Mouse (Mus musculus) regulatory T cell (primary cell): ENCODE measurements around the gene Cdkn2d.

ENCODE experiments used
- in situ Hi-C: fragments of 300-600 bp; cut with MboI, MseI; formaldehyde crosslinking; loops from one replicate; pipeline ENCODE4 v1.15.1; 2025; ENCODE audit warnings: high pct_unique_total_duplicates

Cdkn2d gene

GRCm38 (mm10) chr9:21291022-21291787 lies at the start of gene Cdkn2d:
TSS of gene Cdkn2d (minus strand) at chr9:21291407.
- in situ Hi-C loops: no loop called here

DNA sequence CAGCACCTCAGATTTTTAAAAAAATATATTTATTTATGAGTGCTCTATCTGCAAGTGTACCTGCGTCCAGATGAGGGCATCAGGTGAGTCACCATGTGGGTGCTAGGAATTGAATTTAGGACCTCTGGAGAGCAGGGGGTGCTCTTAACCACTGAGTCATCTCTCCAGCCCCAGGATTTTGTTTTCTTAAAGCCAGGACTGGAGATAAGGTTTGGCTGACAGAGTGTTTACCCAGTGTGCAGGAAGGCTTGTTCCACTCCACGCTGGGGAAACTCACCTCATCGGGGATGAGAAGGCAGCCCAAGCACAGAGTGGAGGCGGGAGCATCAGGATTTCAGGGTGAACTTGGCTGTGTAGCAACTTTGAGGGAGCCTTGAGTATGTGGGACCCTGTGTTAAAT lies 49.2 kb upstream of the Cdkn2d start:
- in situ Hi-C loops: no loop called here

DNA sequence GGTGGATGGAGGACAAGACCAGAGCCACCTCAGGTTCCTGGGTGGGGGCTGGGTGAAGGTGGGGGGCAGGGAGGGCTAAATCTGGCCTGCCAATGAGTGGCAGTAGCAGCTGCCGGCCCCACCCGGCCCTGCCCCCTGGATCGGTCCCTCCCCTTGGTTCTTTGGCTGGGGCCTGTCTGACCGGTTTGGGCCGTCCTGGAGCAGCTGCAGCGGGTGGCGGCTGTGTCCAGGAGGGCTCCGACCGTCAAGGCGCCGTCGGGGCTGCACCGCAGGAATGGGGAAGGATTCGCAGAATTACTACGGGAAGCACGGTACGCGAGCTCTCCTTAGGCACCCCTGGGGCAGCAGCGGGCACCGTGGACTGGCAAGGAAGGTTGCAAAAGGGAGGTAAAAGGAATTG lies 46.4 kb upstream of the Cdkn2d start:
- in situ Hi-C loops: no loop called here

GRCm38 (mm10) chr9:21336491-21336890 lies 45.3 kb upstream of the Cdkn2d start:
- in situ Hi-C loops: no loop called here

DNA sequence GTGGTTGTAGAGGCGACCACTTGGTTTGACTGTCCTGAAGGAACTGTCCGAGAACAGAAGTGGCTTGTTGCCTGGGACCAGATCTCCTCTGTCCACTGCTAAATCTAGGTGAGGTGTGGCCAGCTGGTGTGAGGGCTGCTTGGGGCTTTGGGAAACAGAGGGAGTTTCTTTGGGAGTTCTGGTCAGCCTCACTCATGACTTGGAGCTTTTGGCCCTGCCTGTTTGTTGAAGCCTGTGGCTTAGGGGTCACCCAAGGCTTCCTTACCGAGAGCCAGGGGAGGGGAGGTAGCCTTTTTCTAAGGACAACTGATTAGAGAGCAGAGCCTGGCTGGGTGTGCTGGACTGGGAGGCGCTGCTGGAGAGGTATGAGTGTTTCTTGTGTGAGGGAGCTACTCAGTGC lies 44.2 kb upstream of the Cdkn2d start:
- in situ Hi-C loops: no loop called here

DNA sequence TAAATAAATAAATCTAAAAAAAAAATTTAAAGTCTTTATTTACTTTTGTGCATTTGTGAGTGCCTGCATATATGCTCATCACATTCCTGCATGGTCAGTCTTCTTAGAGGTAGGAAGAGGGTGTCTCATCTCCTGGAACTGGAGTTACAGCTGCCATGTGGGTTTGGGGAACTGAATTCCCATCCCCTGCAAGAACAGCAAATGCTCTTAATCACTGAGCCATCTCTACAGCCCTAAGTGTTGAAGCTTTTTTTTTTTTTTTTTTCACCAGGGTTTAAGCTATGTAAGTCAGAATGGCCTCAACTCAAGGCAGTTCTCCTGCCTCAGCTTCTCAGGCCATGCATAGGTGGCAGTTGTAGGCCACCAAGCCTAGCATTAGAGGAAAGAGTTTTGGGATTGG lies 43.5 kb upstream of the Cdkn2d start:
- in situ Hi-C loops: no loop called here

DNA sequence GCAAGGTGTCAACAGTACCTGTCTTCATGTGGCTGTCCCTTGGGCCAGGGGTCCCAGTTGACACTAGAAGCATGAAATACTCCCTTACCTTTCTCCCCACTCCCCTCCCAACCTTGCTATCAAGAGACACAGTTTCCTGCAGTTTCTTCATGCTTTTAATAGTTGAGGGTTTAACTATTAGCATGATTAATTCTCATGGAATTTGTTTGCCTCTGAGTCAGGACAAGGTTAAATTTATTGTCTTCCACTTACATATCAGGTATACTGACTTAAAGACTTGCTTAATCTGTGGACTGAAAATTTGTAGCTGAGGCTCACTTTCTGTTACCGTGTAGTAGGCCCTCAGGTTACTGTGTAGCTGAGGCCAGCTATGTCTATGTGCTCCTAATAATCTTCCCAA lies 42.3 kb upstream of the Cdkn2d start:
- in situ Hi-C loops: no loop called here

GRCm38 (mm10) chr9:21332161-21333061 lies 41.2 kb upstream of the Cdkn2d start:
- in situ Hi-C loops: no loop called here

DNA sequence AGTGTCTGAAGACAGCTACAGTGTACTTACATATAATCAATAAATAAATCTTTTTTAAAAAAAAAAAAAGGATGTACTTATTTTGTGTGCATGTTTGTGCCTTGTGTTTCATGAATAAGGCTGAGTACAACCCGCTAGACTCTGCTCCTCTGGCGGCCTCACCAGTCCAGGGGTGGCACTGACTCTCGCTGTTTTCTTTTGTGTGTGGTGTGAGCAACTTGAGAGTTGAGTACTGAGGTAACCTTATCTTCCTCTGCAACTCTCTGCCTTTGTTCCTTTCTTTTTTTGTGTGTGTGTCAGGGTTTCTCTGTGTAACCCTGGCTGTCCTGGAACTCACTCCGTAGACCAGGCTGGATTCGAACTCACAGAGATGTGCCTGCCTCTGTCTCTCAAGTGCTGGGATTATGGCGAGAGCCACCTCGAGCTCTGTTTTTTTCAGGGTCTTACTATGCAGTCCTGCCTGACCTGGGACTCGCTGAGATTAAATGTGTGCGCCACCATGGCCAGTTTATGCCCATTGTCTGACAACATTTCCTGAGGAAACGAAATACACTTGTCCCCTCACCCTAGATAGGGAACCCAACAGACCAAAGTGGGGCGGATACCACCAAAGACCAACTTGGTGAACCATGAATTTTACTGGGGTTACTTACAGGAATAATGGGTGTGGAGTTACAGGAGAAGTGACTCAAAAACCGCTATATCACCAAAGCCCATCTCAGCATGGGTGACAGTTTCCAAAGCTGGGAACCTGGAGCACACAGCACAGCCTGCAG lies 40.3 kb upstream of the Cdkn2d start:
- in situ Hi-C loops: no loop called here

- in situ Hi-C loops: loop anchor here (10.0 kb wide), 1 partner anchor 675 kb away; the partner anchor contains the start of gene Pin1
These were observed 38.6 kb upstream of the Cdkn2d start for GRCm38 (mm10) chr9:21329699-21330289.

- in situ Hi-C loops: loop anchor here (10.0 kb wide), 1 partner anchor 674 kb away; the partner anchor contains the start of gene Pin1
These were observed 37.8 kb upstream of the Cdkn2d start for GRCm38 (mm10) chr9:21329041-21329440.

DNA sequence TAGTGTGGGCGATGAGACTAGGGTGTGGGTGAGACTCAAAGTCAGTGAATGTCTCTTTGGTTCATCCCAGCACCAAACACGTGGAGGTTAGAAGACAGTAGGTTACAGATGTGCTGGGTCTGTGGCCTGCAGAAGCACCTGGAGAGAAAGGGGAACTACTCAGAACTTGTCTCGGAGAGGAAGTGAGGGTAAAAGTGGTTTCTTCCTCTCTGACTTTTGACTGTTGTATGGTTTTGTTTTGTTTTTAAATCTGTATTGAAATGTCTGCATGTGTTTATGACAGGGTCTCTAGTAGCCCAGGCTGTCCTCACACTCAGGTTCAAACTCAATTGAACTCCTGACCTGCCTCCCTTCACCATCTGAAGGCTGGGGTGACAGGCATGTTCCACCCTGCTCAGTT lies 36.8 kb upstream of the Cdkn2d start:
- in situ Hi-C loops: loop anchor here (10.0 kb wide), 1 partner anchor 673 kb away; the partner anchor contains the start of gene Pin1

DNA sequence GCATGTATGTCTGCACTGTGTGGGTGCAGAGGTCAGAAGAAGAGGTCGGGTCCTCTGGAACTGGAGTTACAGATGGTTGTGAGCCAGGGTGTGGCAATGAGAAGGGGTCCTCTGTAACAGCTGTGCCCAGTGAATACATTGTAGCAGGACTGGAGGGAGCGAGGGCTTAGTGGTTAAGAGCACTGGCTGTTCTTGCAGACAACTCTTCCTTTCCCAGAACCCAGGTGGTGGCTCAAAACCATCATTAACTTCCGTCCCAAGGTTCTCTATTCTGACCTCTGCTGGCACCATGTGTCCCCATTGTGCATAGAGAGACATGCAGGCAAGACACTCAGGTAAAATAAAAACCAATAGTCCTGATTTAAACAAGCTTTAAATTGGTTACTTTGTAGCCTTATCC lies 36.4 kb upstream of the Cdkn2d start:
- in situ Hi-C loops: loop anchor here (10.0 kb wide), 1 partner anchor 673 kb away; the partner anchor contains the start of gene Pin1

DNA sequence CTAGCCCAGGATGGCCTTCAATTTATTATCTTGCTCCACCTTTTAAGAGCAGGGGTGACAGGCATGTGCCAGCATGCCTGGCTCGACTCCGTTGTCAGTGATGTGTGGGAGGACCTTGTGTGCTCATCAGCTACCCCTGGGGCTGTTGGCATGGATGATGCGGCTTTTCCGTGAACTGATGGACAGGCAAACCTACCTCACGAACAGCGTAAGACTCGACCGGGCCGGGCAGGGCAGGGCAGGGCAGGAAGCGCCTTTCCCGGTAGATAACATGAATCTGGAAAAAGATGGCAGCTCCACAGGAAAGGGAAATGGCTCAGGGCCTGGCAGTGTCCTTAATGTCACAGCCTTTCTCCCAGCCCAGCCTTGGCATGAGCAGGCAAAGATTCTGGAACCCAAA lies 33.1 kb upstream of the Cdkn2d start:
- in situ Hi-C loops: loop anchor here (10.0 kb wide), 1 partner anchor 669 kb away; the partner anchor contains the start of gene Pin1

GRCm38 (mm10) chr9:21322917-21323297 lies 31.7 kb upstream of the Cdkn2d start:
- in situ Hi-C loops: loop anchor here (10.0 kb wide), 1 partner anchor 668 kb away; the partner anchor contains the start of gene Pin1

- in situ Hi-C loops: loop anchor here (10.0 kb wide), 1 partner anchor 668 kb away; the partner anchor contains the start of gene Pin1
These were observed 31.2 kb upstream of the Cdkn2d start for GRCm38 (mm10) chr9:21322211-21322916.

DNA sequence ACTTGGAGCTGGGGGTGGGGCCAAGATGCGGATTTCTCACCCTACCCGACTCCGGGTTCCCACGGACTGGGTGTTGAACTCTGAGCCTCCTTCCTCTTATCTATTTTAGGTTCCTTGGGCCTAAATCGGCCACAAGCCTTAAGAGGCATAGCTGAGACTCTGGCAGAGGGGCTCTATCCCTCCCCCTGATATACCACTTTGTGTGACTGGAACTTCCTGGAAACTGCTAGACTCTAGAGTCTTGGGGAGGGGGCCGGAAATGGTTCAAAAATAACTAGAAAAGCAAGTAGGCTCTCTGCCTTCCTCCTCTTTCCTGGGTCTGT lies 30.3 kb upstream of the Cdkn2d start:
- in situ Hi-C loops: loop anchor here (10.0 kb wide), 1 partner anchor 667 kb away; the partner anchor contains the start of gene Pin1

DNA sequence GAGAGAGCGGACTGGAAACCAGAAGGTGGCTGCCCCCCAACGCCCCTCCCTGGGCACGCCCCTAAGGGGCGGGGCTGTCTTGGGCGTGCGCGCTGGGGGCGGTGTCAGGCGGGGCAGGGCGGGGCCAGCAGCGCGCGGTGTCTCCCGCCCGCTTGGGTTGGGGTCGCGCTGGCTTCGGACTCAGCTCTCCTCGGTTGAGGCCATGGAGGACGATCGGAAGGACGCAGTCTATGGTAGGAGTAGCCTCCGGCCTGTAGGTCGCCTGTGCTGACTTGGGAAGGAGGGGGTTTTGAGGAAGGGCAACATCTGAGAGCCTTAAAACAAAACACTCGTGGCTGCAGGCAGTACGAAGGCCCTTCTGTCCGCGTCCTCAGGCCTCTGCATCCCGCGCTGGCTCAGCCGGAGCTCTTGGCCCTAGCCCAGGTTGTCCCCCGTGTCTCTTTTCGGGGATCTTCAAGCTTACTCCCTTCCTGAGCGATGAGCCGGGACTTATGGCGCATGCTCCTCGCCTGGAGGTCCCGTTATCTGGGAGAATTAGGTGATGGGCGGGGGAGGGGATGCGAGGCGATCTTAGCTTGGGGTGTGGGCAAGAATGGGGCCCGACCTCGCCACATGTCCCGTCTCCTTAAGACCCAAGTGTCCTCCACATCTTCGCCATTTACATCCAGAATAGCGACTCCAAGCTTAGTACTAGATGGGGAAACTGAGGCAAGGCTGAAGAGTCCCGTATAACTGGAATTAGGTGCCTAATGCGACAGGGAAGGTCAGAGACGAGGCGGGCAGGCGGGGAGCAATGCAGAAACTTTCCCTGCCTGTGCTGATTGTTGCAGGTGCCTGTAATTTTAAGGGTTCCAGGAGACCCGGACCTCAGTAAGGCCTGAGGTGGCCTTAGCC lies 29.7 kb upstream of the Cdkn2d start, which contains the start of gene Slc44a2:
Gene Slc44a2 (plus strand): TSS at position 80 of the 894 bp plus-strand sequence.
- in situ Hi-C loops: loop anchor here (10.0 kb wide), 1 partner anchor 666 kb away; the partner anchor contains the start of gene Pin1

- in situ Hi-C loops: loop anchor here (10.0 kb wide), 1 partner anchor 665 kb away; the partner anchor contains the start of gene Pin1
These were observed 29.0 kb upstream of the Cdkn2d start for GRCm38 (mm10) chr9:21320280-21320618.
